Mouse (Mus musculus) forebrain, embryonic 16.5 days (tissue): ENCODE results near the gene Tbc1d2. TPM values are rescaled to one million over a fixed set of nuclear protein-coding genes. Genes with fewer than 3 reads are reported as not detected.
"Not testable (repeated sequence)": the region's sequence is repeated elsewhere in the genome, so short reads cannot be mapped to it uniquely, and the experiment has no call there.

Source experiments
- ATAC-seq: fragments of 200-750 bp; cut with Nextera tagmentation; 2 replicates; pipeline ENCODE4 v1.8.0; 2017; ENCODE audit warnings: mild to moderate bottlenecking, moderate library complexity
- H3K27ac ChIP-seq: fragments of 300-500 bp; sonication (generic); 2 replicates; pipeline ENCODE4 v1.5.1; 2014; ENCODE audit warnings: low read length, control low read depth
- H3K27me3 ChIP-seq: fragments of 300-500 bp; sonication (generic); replicated peaks from 2 replicates; pipeline ENCODE4 v1.6.1; 2014; ENCODE audit warnings: low read length; ENCODE audit not compliant: control insufficient read depth, insufficient read depth
- H3K36me3 ChIP-seq: fragments of 300-500 bp; sonication (generic); 2 replicates; pipeline ENCODE4 v1.6.1; 2014; ENCODE audit not compliant: control insufficient read depth, insufficient read depth
- H3K4me1 ChIP-seq: fragments of 300-500 bp; sonication (generic); replicated peaks from 2 replicates; pipeline ENCODE4 v1.6.1; 2014; ENCODE audit warnings: low read length; ENCODE audit not compliant: control insufficient read depth, insufficient read depth
- H3K4me2 ChIP-seq: fragments of 300-500 bp; sonication (generic); 2 replicates; pipeline ENCODE4 v1.6.1; 2014; ENCODE audit warnings: mild to moderate bottlenecking, low read length, control low read depth
- H3K4me3 ChIP-seq: fragments of 300-500 bp; sonication (generic); replicated peaks from 2 replicates; pipeline ENCODE4 v1.5.1; 2014; ENCODE audit warnings: mild to moderate bottlenecking, low read length, control low read depth
- H3K9ac ChIP-seq: fragments of 300-500 bp; sonication (generic); replicated peaks from 2 replicates; pipeline ENCODE4 v1.6.1; 2014; ENCODE audit warnings: low read depth, low read length, control low read depth
- H3K9me3 ChIP-seq: fragments of 300-500 bp; sonication (generic); 2 replicates; pipeline ENCODE4 v1.6.1; 2016; ENCODE audit warnings: low read length; ENCODE audit not compliant: control insufficient read depth
- WGBS: fragments of 180-500 bp; shearing (Covaris S2); extraction: QIAGEN DNeasy Blood & Tissue Kit; methylation state at CpG from one replicate; pipeline ENCODE4 v1.1.7; 2014; 5-methylcytosine and 5-hydroxymethylcytosine counted together
- polyA plus RNA-seq: library from polyadenylated mRNA; unstranded; fragments of >200 nt; fragmentation: Nextera tagmentation; extraction: Ambion mirVana; gene quantifications from 2 replicates; pipeline ENCODE4 v1.2.1, GENCODE M21; 2015

Gene Tbc1d2
- polyA plus RNA-seq, 1 experiment from 2014 or later, result 0.79 TPM

- Histone ChIP-seq H3K27me3 (peaks cover 13% of the 10 kb centered on the region), H3K9me3 (no peaks in the 10 kb centered on the region), H3K4me1 (peaks cover 6% of the 10 kb centered on the region), H3K4me2 (no peak overlapping the region), H3K36me3 (no peaks in the 10 kb centered on the region), H3K9ac (no peak overlapping the region), H3K27ac (no peak overlapping the region), H3K4me3 (no peak overlapping the region)
- 62% methylated on average over 1 of the region's 1 CpGs for WGBS
- ATAC-seq, result no peak
Observed at GRCm38 (mm10) chr4:46655298-46655697, 5.3 kb upstream of the Tbc1d2 start.

- Histone ChIP-seq H3K4me1 (peaks cover 14% of the 10 kb centered on the region), H3K27me3 (peaks cover 26% of the 10 kb centered on the region), H3K27ac (no peak overlapping the region), H3K4me2 (peak overlapping the region; percentile 97), H3K9me3 (no peaks in the 10 kb centered on the region), H3K36me3 (no peaks in the 10 kb centered on the region), H3K9ac (peak overlapping the region; percentile 65; the same call in 1 of the 2 replicates), H3K4me3 (peak overlapping the region; percentile 89)
- 66% methylated on average over 4 of the region's 4 CpGs for WGBS
- ATAC-seq, result no peak
Observed at GRCm38 (mm10) chr4:46649161-46649560, 848 bp downstream of the Tbc1d2 start.

GRCm38 (mm10) chr4:46643676-46644112 lies 6.3 kb downstream of the Tbc1d2 start:
- Histone ChIP-seq H3K4me3 (no peak overlapping the region), H3K36me3 (no peaks in the 10 kb centered on the region), H3K9me3 (no peaks in the 10 kb centered on the region), H3K27ac (no peak overlapping the region), H3K27me3 (peaks cover 5% of the 10 kb centered on the region; the same call in 1 of the 2 replicates), H3K9ac (no peak overlapping the region), H3K4me1 (no peaks in the 10 kb centered on the region), H3K4me2 (no peak overlapping the region)
- no peak for ATAC-seq
- 90% methylated on average over 8 of the region's 8 CpGs for WGBS

- H3K9ac ChIP-seq, result no peak overlapping the region
- no peaks in the 10 kb centered on the region; the same call in 1 of the 2 replicates for H3K27me3 ChIP-seq
- no peak overlapping the region for H3K4me2 ChIP-seq
- WGBS, result 81% methylated on average over 8 of the region's 8 CpGs
- no peak for ATAC-seq
- no peaks in the 10 kb centered on the region for H3K4me1 ChIP-seq
- no peak overlapping the region for H3K4me3 ChIP-seq
- no peaks in the 10 kb centered on the region for H3K36me3 ChIP-seq
- H3K9me3 ChIP-seq, result no peaks in the 10 kb centered on the region
- no peak overlapping the region for H3K27ac ChIP-seq
Observed at GRCm38 (mm10) chr4:46642924-46643675, 6.9 kb downstream of the Tbc1d2 start.

- Histone ChIP-seq H3K36me3 (no peaks in the 10 kb centered on the region), H3K4me3 (no peak overlapping the region), H3K4me1 (no peaks in the 10 kb centered on the region), H3K9me3 (no peaks in the 10 kb centered on the region), H3K4me2 (no peak overlapping the region), H3K9ac (no peak overlapping the region), H3K27me3 (no peaks in the 10 kb centered on the region), H3K27ac (no peak overlapping the region)
- no peak for ATAC-seq
- 23% methylated on average over 4 of the region's 4 CpGs for WGBS
Observed at GRCm38 (mm10) chr4:46641283-46641682, 8.7 kb downstream of the Tbc1d2 start.

- WGBS, result 86% methylated on average over 8 of the region's 8 CpGs
- Histone ChIP-seq H3K27ac (no peak overlapping the region), H3K36me3 (no peaks in the 10 kb centered on the region), H3K4me2 (no peak overlapping the region), H3K9me3 (no peaks in the 10 kb centered on the region), H3K4me1 (no peaks in the 10 kb centered on the region), H3K4me3 (no peak overlapping the region), H3K9ac (no peak overlapping the region), H3K27me3 (no peaks in the 10 kb centered on the region)
- no peak for ATAC-seq
Observed at GRCm38 (mm10) chr4:46639866-46640265, 10.1 kb downstream of the Tbc1d2 start.

GRCm38 (mm10) chr4:46637250-46637649 lies 12.8 kb downstream of the Tbc1d2 start:
- WGBS, result 90% methylated on average over 10 of the region's 10 CpGs
- not testable (repeated sequence) for ATAC-seq, H3K27me3 ChIP-seq

GRCm38 (mm10) chr4:46635702-46636430 lies 14.1 kb downstream of the Tbc1d2 start:
- 88% methylated on average over 16 of the region's 16 CpGs for WGBS
- Histone ChIP-seq H3K27ac (no peak overlapping the region), H3K9ac (no peak overlapping the region), H3K36me3 (no peaks in the 10 kb centered on the region), H3K4me2 (no peak overlapping the region), H3K4me3 (no peak overlapping the region), H3K9me3 (no peaks in the 10 kb centered on the region), H3K4me1 (no peaks in the 10 kb centered on the region), H3K27me3 (no peaks in the 10 kb centered on the region)
- no peak for ATAC-seq

More at GRCm38 (mm10) chr4:46637250-46637649, 12.8 kb downstream of the Tbc1d2 start:
- not testable (repeated sequence) for H3K9me3 ChIP-seq, H3K4me1 ChIP-seq, H3K4me2 ChIP-seq, H3K36me3 ChIP-seq, H3K9ac ChIP-seq, H3K4me3 ChIP-seq, H3K27ac ChIP-seq

GRCm38 (mm10) chr4:46634881-46635280 lies 15.1 kb downstream of the Tbc1d2 start:
- Histone ChIP-seq H3K9ac (no peak overlapping the region), H3K4me1 (no peaks in the 10 kb centered on the region), H3K4me3 (no peak overlapping the region), H3K27ac (no peak overlapping the region), H3K27me3 (no peaks in the 10 kb centered on the region), H3K36me3 (no peaks in the 10 kb centered on the region), H3K9me3 (no peaks in the 10 kb centered on the region), H3K4me2 (no peak overlapping the region)
- no peak for ATAC-seq
- WGBS, result 62% methylated on average over 6 of the region's 6 CpGs
